Mouse (Mus musculus): ENCODE data around the gene Itgb6. TPM values are rescaled to one million over a fixed set of nuclear protein-coding genes. Genes with fewer than 3 reads are reported as not detected.

Itgb6 gene
- total RNA-seq, 2 experiments from 2014 or later = 0.81 to 6.0 TPM

GRCm38 (mm10) chr2:60672973-60673954 is 49.2 kb downstream of the Itgb6 start:
- no peak for DNase-seq

- DNase-seq = no peak
These were observed 51.2 kb downstream of the Itgb6 start for GRCm38 (mm10) chr2:60671215-60671614.

GRCm38 (mm10) chr2:60663071-60663470 is 59.4 kb downstream of the Itgb6 start:
- DNase-seq = no peak

DNA sequence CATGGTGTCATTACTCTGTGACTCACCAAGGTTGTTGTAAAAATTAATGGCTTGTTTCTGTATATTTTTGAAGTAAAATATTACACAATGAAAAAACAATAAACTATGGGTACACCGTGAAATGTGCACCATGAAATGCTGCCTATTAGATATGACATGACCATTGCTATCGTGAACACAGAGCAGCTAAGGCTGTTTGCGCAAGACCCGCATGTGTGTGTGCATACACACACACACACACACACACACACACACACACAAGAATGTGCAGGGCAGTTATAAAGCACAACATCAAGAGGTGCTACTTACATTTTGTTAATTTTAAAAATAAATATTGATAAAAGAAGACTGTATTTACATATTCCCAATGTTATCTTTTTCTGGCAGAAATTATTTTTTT is 62.5 kb downstream of the Itgb6 start:
- DNase-seq = no peak

- DNase-seq = no peak
These were observed 63.5 kb downstream of the Itgb6 start for GRCm38 (mm10) chr2:60658992-60659391.

- DNase-seq = no peak
These were observed 67.6 kb downstream of the Itgb6 start for GRCm38 (mm10) chr2:60654828-60655227.

DNA sequence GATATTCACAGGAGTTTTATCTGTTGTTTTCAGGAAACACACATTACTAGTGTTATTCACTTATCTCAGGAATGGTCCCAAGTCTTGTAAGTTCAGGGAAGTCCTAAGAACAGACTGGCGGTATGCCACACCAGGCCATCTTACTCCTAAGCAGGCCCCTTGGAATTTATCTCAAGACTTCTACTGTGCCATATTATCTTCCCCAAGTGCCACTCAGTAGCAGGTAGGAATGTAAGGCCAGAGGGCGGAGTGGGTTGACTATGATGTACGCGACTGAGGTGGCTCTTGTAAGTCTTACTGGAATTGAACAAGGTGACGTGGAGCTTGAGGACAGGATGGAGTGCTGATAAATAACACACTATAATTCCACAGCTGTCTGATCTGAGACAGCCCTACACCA is 72.3 kb downstream of the Itgb6 start:
- DNase-seq = no peak

- DNase-seq = no peak
These were observed 74.8 kb downstream of the Itgb6 start for GRCm38 (mm10) chr2:60647650-60648049.

GRCm38 (mm10) chr2:60646583-60646982 is 75.9 kb downstream of the Itgb6 start:
- DNase-seq = no peak

GRCm38 (mm10) chr2:60643406-60643805 is 79.0 kb downstream of the Itgb6 start:
- no peak for DNase-seq

DNA sequence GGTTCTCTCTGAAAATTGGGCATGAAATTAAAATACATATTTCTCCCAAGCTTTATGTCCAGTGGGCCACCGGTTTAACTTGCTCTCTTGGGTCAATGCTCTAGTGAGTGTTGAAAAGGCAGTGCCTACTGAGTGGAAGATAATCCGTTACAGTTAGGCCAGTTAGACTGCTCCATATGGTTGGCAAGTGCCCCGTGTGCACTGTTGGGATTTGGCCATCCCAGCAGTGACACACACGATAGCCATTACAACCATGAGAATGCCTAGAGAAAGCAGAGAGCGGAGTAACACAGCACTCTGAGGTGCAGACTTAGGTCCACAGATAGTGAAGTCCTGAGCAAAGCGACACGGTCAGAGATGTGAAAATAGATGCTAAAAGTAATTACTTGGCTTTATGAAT is 79.8 kb downstream of the Itgb6 start:
- no peak for DNase-seq

DNA sequence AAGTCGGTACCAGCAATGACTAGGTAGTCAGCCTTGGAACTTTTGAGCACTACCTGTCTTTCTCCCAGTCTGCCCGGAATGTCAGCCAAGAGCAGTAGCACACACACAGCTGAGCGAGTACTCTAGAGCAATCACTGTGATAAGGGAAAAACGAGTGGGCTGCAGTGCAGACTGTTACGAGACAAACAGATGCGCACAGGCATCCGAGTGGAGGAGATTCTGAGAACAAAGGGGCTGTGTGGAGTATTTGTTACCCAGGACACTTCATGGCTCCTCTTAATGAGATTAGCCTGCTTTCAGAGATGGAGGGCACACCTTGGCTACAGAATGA is 82.1 kb downstream of the Itgb6 start:
- no peak for DNase-seq

DNA sequence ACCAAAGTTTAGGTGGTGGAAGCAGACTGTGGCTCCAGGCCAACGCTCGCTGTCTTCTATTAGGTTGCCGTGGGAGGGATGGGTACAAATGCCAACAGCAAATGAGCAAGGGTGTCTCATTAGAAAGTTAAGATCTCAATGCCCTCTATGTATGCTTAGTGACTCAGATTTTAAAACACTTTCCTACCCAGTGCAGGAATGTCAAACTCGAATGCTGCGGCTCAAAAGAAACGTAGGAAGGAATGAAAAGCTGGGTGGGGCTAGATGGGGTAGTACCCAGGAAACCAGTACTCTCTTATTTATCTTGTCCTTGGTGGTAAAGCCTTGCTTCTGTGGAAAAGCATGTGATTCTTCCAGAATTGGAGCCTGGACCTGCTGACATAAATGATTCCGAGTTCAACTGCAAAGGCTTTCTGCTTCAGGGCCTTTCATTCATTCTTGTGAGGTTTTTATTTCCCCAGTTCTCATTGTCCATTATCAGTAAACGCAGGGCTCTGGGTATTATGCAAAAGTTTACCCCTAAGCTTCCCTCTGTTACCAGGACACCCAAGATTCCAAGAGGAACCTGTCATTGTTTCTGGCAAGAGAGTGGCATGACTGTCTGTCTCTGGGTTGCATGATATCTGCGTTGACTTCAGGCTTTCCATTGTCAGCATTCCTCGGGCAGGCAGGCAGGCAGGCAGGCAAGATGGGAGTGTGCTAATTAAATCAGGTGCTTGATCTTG is 82.7 kb downstream of the Itgb6 start:
- no peak for DNase-seq

- no peak for DNase-seq
These were observed 85.3 kb downstream of the Itgb6 start for GRCm38 (mm10) chr2:60636910-60637761.

GRCm38 (mm10) chr2:60636481-60636880 is 86.0 kb downstream of the Itgb6 start:
- DNase-seq = no peak

DNA sequence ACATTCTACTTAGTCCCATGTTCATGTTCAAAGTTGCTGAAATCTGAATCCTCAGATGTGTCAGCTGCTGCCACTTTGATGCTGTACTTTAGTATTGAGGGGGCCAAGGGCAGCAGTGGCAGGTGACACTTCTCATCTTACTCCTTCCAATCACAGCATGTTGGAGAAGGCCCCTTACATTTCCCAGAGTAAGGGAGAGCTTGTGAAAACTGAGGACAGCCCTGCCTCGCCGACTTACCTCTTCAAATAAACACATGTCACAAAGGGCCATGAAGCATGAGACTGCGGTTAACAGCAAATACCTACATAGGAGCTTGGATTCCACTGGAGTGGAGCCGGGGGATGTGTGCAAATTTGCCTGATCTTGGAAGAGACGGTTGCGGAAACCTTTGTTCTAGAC is 86.4 kb downstream of the Itgb6 start:
- no peak for DNase-seq

DNA sequence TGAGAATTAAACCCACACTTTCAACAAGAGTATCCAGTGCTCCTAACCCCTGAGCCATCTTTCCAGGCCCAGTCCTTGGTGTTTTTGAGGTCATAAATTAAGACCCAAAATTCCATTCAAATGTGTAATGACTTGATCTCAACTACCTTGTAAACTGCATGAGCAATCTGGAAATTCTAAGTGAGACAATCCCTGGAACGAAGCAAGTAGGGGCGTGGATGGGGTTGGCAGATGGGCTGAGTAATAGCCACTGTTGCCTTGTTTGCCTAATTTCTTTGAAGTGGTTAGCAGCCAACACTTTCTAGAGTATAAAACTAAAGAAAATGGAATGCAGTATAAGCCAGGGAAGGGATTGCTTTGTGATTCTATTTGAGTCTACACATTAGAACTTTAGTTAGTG is 89.7 kb downstream of the Itgb6 start:
- DNase-seq = no peak

DNA sequence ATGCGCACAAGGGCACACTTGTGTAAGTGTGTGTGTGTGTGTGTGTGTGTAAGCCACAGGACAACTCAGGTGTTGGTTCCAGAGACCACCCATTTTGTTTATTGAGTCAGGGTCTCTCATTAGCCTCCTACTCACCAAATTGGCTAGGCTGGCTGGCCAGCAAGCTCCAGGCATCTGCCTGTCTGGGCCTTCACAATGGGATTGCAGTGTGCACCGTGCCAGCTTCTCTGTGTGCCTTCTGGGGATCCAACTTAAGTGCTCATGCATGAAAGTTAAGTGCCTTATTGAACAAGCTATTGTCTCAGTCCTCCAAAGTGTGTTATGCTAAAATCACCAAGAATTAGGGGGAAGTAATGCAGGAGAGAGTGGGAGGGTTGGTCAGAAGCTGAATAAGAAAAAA is 92.1 kb downstream of the Itgb6 start:
- no peak for DNase-seq

DNA sequence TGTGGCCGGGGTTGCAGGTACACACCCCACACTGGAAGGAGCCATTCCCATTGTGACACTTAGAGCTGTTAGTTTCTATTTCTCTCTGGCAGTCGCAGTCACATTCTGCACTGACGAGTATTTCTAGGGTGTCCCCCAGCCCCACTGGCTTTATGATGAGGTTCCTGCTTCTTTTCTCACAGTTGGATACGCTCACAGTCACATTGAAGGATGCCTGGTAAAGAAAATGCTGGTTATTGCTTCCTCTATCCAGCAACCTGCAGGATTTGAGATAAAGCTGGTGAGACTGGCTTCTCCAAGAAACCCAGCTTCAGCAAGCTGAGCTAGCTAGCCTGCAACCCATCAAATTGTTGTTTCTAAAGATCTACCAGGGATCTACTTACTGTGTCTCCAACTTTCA is 94.5 kb downstream of the Itgb6 start:
- no peak for DNase-seq

GRCm38 (mm10) chr2:60627515-60627914 is 94.9 kb downstream of the Itgb6 start:
- DNase-seq = no peak

DNA sequence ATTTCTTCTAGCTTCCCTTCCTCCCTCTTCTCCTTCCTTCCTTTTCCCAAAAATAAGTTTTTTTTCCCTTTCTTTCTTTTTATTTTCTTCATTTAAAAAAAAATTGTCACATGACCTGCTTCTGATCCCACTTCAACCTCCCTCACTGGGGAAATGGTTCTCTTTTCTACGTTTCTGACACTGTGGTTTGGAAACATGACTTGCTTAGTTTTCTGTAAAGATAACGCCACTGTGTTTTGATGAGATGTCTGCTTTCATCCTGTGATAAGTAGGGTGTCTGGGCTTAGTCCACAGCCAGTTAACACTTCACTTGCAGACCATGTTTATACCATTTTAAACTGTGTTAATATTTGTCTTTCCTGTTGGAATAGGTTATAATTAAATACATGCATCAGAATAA is 96.7 kb downstream of the Itgb6 start:
- no peak for DNase-seq

GRCm38 (mm10) chr2:60622161-60622560 is 100.3 kb downstream of the Itgb6 start:
- DNase-seq = no peak

GRCm38 (mm10) chr2:60614758-60615157 is 107.7 kb downstream of the Itgb6 start:
- DNase-seq = no peak

Data from adrenal gland, postnatal 10 days (tissue).